Mouse (Mus musculus) ES-E14 (cell line): ENCODE measurements at regions not wholly inside any gene's neighbourhood (a gene's known extent, or its start where the extent isn't known, plus 50 kb on each side); places are given as distances from the start of the nearest gene placed in this dataset.

Source experiments
- CHD2 ChIP-seq: IDR thresholded peaks from 2 replicates; pipeline ENCODE4 v1.6.1; 2014; ENCODE audit warnings: mild to moderate bottlenecking, low read depth, low read length, inconsistent platforms
- HCFC1 ChIP-seq: IDR thresholded peaks from 2 replicates; pipeline ENCODE4 v1.6.1; 2012; ENCODE audit warnings: low read length, inconsistent platforms, borderline replicate concordance; ENCODE audit not compliant: insufficient read depth
- ZC3H11A ChIP-seq: IDR thresholded peaks from 2 replicates; pipeline ENCODE4 v1.6.1; 2012; ENCODE audit warnings: low read depth, mild to moderate bottlenecking, inconsistent platforms, low read length, borderline replicate concordance
- ZNF384 ChIP-seq: IDR thresholded peaks from 2 replicates; pipeline ENCODE4 v1.6.1; 2012; ENCODE audit warnings: low read depth, low read length, inconsistent platforms

DNA sequence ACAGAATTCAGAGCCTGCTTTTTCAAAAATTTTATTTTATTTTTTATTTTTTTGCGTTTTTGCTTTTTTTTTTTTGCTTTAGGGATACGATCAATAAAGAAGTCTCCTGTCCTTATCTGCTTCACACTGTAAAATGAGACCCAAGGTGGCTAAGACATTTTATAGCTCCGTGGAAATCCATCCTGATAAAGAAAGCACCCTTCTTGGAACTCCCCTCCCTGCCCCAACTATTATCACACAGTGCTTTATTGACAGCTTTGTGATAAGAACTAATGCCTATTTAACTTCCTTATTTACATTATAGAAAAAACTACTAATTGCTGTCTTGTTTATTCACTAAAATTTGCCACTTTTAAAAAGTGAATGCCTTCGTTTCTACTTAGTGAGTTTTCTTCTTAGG is 179.0 kb upstream of the Dmrta1 start:
- TF ChIP-seq ZNF384 (no peak), ZC3H11A (no peak), HCFC1 (no peak), CHD2 (no peak)
